Comparison of ENCODE assay signal across 8 mouse cellular contexts in genomic region chr17:26252539-26253251, GRCm38 (mm10). TPM values are rescaled to one million over a fixed set of nuclear protein-coding genes. Genes with fewer than 3 reads are reported as not detected.
DNase-seq lines count a peak whose midpoint lies in the region; ATAC-seq and TF ChIP-seq lines count a peak whose summit lies in the region.

Gene Luc7l, plus strand, starts transcription at chr17:26252896.

- peak within 1 kb of the TSS; percentile 94 for H3K4me2 ChIP-seq in CH12.LX (ENCODE audit: insufficient read depth, low read depth, poor library complexity, severe bottlenecking)
- H3K4me2 ChIP-seq in forebrain, embryonic 12.5 days: peak within 1 kb of the TSS; percentile 77
- peak within 1 kb of the TSS; percentile 94 for H3K4me2 ChIP-seq in heart, postnatal 0 days (ENCODE audit: low read depth, low read length)
- H3K4me2 ChIP-seq in liver, embryonic 16.5 days (ENCODE audit: low read depth, low read length): peak within 1 kb of the TSS; percentile 63
- H3K4me2 ChIP-seq in neural tube, embryonic 13.5 days: peak within 1 kb of the TSS; percentile 91

- peak within 1 kb of the TSS; percentile 88 to 94 (median 89) for H3K4me3 ChIP-seq in CH12.LX (replicated peaks in 1 of 3; ENCODE audit: low read depth in 2 of 3, low read length in 2 of 3, poor library complexity in 1 of 3)
- peak within 1 kb of the TSS; percentile 97 for H3K4me3 ChIP-seq in forebrain, embryonic 12.5 days (replicated peaks)
- peak within 1 kb of the TSS; percentile 96 for H3K4me3 ChIP-seq in heart, postnatal 0 days (ENCODE audit: low read depth, low read length)
- peak within 1 kb of the TSS; percentile 95 for H3K4me3 ChIP-seq in liver, embryonic 16.5 days (ENCODE audit: low read depth, low read length)
- H3K4me3 ChIP-seq in neural tube, embryonic 13.5 days: peak within 1 kb of the TSS; percentile 98
- H3K4me3 ChIP-seq in testis, adult 2 months (ENCODE audit: control insufficient read depth, low read depth, low read length): peak within 1 kb of the TSS; percentile 97

- ATAC-seq in forebrain, embryonic 12.5 days (ENCODE audit: low FRiP score): peak; percentile 95
- peak; percentile 96 for ATAC-seq in heart, postnatal 0 days (ENCODE audit: insufficient read depth, low read depth)
- peak; percentile 96 for ATAC-seq in liver, embryonic 16.5 days (ENCODE audit: low read depth)
- ATAC-seq in neural tube, embryonic 13.5 days (ENCODE audit: low read depth): peak; percentile 96

- H3K27me3 ChIP-seq in CH12.LX (replicated peaks): peaks cover 4% of the 10 kb centered on the region
- H3K27me3 ChIP-seq in forebrain, embryonic 12.5 days: no peaks in the 10 kb centered on the region
- H3K27me3 ChIP-seq in heart, postnatal 0 days (ENCODE audit: control insufficient read depth, insufficient read depth, low read length): no peaks in the 10 kb centered on the region
- H3K27me3 ChIP-seq in liver, embryonic 16.5 days (ENCODE audit: control insufficient read depth, insufficient read depth, low read depth, low read length): no peaks in the 10 kb centered on the region
- peaks cover 6% of the 10 kb centered on the region; the same call in 1 of the 2 replicates for H3K27me3 ChIP-seq in neural tube, embryonic 13.5 days
- no peaks in the 10 kb centered on the region for H3K27me3 ChIP-seq in testis, adult 2 months (ENCODE audit: control insufficient read depth, insufficient read depth, low read length)

- TF ChIP-seq CTCF in CH12.LX (conservative IDR thresholded peaks at IDR 0.05 in 1 of 2, IDR thresholded peaks at IDR 0.05 in 1 of 2; ENCODE audit: low read depth in 2 of 2, low read length in 2 of 2): no peak
- no peak for TF ChIP-seq CTCF in heart, postnatal 0 days (IDR thresholded peaks at IDR 0.05; ENCODE audit: low read depth)
- TF ChIP-seq CTCF in testis, adult 2 months (IDR thresholded peaks at IDR 0.05; ENCODE audit: control insufficient read depth, insufficient read depth, insufficient replicate concordance, low read depth, low read length): no peak

- peak; percentile 99 for TF ChIP-seq POLR2A in CH12.LX (IDR thresholded peaks at IDR 0.05; ENCODE audit: low read depth, low read length)
- TF ChIP-seq POLR2A in testis, adult 2 months (IDR thresholded peaks at IDR 0.05; ENCODE audit: control insufficient read depth, low read depth, low read length): peak; percentile 99

- DNase-seq in CH12.LX (ENCODE audit: extremely low read depth): peak; percentile 89
- peak; percentile 96 for DNase-seq in c-Kit-positive CD71-positive TER-119-negative erythroid progenitor cells, embryonic 14.5 days (ENCODE audit: low read depth)
- peak; percentile 95 for DNase-seq in heart, postnatal 0 days (ENCODE audit: low spot score)
- peak; percentile 96 to 97 for DNase-seq in kidney, postnatal 4 days

- dilution Hi-C loops in CH12.LX (cut with MboI; ENCODE audit: extremely low pct_ligation_motif_present, extremely low pct_unique_long_range_greater_than_20kb, low sequenced_read_pairs): no loop called here

- WGBS in forebrain, embryonic 12.5 days: under 1% methylated on average over 43 of the region's 43 CpGs
- WGBS in heart, postnatal 0 days: under 1% methylated on average over 43 of the region's 43 CpGs
- WGBS in liver, embryonic 16.5 days (ENCODE audit: insufficient replicate concordance): under 1% methylated on average over 43 of the region's 43 CpGs
- WGBS in neural tube, embryonic 13.5 days: under 1% methylated on average over 42 of the region's 43 CpGs

- peak within 1 kb of the TSS; percentile 75 for H3K27ac ChIP-seq in CH12.LX (ENCODE audit: insufficient read depth, low read depth)
- H3K27ac ChIP-seq in forebrain, embryonic 12.5 days: peak within 1 kb of the TSS; percentile 98
- peak within 1 kb of the TSS; percentile 99 for H3K27ac ChIP-seq in heart, postnatal 0 days (ENCODE audit: low read depth)
- peak within 1 kb of the TSS; percentile 97 for H3K27ac ChIP-seq in liver, embryonic 16.5 days (ENCODE audit: low read length)
- peak within 1 kb of the TSS; percentile 98 for H3K27ac ChIP-seq in neural tube, embryonic 13.5 days (replicated peaks)
- peak within 1 kb of the TSS; percentile 98 for H3K27ac ChIP-seq in testis, adult 2 months (ENCODE audit: control insufficient read depth, insufficient read depth, low read depth, low read length)

- TF ChIP-seq RAD21 in CH12.LX (IDR thresholded peaks at IDR 0.05; ENCODE audit: low read depth, low read length): no peak

- no peak for TF ChIP-seq EP300 in CH12.LX (IDR thresholded peaks at IDR 0.05; ENCODE audit: low read length)
- TF ChIP-seq EP300 in heart, postnatal 0 days (IDR thresholded peaks at IDR 0.05; ENCODE audit: low read depth): peak; percentile 55; the same call in 1 of the 2 replicates

- peak within 1 kb of the TSS; percentile 84 for H3K9ac ChIP-seq in CH12.LX (ENCODE audit: insufficient read depth, low read depth)
- peak within 1 kb of the TSS; percentile 95 for H3K9ac ChIP-seq in forebrain, embryonic 12.5 days
- H3K9ac ChIP-seq in heart, postnatal 0 days (replicated peaks; ENCODE audit: low read depth, low read length): peak within 1 kb of the TSS; percentile 98
- peak within 1 kb of the TSS; percentile 95 for H3K9ac ChIP-seq in liver, embryonic 16.5 days (ENCODE audit: low read depth, low read length)
- H3K9ac ChIP-seq in neural tube, embryonic 13.5 days: peak within 1 kb of the TSS; percentile 93

- peaks cover 10 to 24% of the 10 kb centered on the region in 2 experiments for H3K36me3 ChIP-seq in CH12.LX (replicated peaks in 1 of 2; ENCODE audit: control insufficient read depth in 1 of 2, insufficient read depth in 1 of 2, low read length in 1 of 2)
- H3K36me3 ChIP-seq in forebrain, embryonic 12.5 days (replicated peaks): peaks cover 19% of the 10 kb centered on the region
- peaks cover 20% of the 10 kb centered on the region for H3K36me3 ChIP-seq in heart, postnatal 0 days (replicated peaks; ENCODE audit: control insufficient read depth, insufficient read depth, low read length)
- peaks cover 7% of the 10 kb centered on the region; the same call in 1 of the 2 replicates for H3K36me3 ChIP-seq in liver, embryonic 16.5 days (ENCODE audit: control insufficient read depth, insufficient read depth)
- H3K36me3 ChIP-seq in neural tube, embryonic 13.5 days: peaks cover 19% of the 10 kb centered on the region
- H3K36me3 ChIP-seq in testis, adult 2 months (ENCODE audit: control insufficient read depth, insufficient read depth, low read length): no peaks in the 10 kb centered on the region

- no peaks in the 10 kb centered on the region for H3K9me3 ChIP-seq in CH12.LX (replicated peaks; ENCODE audit: low read length)
- H3K9me3 ChIP-seq in forebrain, embryonic 12.5 days: no peaks in the 10 kb centered on the region
- no peaks in the 10 kb centered on the region for H3K9me3 ChIP-seq in heart, postnatal 0 days (replicated peaks; ENCODE audit: control insufficient read depth, low read length)
- H3K9me3 ChIP-seq in liver, embryonic 16.5 days (replicated peaks; ENCODE audit: control insufficient read depth, low read length): no peaks in the 10 kb centered on the region
- no peaks in the 10 kb centered on the region for H3K9me3 ChIP-seq in neural tube, embryonic 13.5 days

- peaks cover 42% of the 10 kb centered on the region for H3K79me2 ChIP-seq in CH12.LX (replicated peaks; ENCODE audit: control insufficient read depth, extremely low read depth, insufficient read depth, poor library complexity, severe bottlenecking)

- H3K4me1 ChIP-seq in CH12.LX (ENCODE audit: control insufficient read depth in 1 of 2, insufficient read depth in 2 of 2): peaks cover 2 to 17% of the 10 kb centered on the region in 2 experiments; a peak in 3 of 4 replicates
- H3K4me1 ChIP-seq in forebrain, embryonic 12.5 days: peaks cover 10% of the 10 kb centered on the region
- H3K4me1 ChIP-seq in heart, postnatal 0 days (ENCODE audit: control insufficient read depth, insufficient read depth): peaks cover 12% of the 10 kb centered on the region
- peaks cover 12% of the 10 kb centered on the region for H3K4me1 ChIP-seq in liver, embryonic 16.5 days (ENCODE audit: control insufficient read depth, low read depth, low read length)
- H3K4me1 ChIP-seq in neural tube, embryonic 13.5 days (replicated peaks): peaks cover 18% of the 10 kb centered on the region
- no peaks in the 10 kb centered on the region for H3K4me1 ChIP-seq in testis, adult 2 months (ENCODE audit: control insufficient read depth, insufficient read depth, low read length)

- in situ Hi-C loops in CH12.LX (cut with MboI; ENCODE audit: low pct_ligation_motif_present, low pct_unique_long_range_greater_than_20kb, low sequenced_read_pairs): no loop called here

TF ChIP-seq in CH12.LX, 34 proteins besides CTCF, POLR2A, EP300 and RAD21 (continues in another document):
- TF ChIP-seq USF2 (conservative IDR thresholded peaks at IDR 0.05; ENCODE audit: low read depth, low read length) (no peak), UBTF (IDR thresholded peaks at IDR 0.05; ENCODE audit: low read depth, low read length) (0 out of 2 replicates have a peak, but pooled peaks have one; percentile 55), MXI1 (IDR thresholded peaks at IDR 0.05; ENCODE audit: low read depth, low read length) (no peak), ZMIZ1 (IDR thresholded peaks at IDR 0.05; ENCODE audit: low read depth, low read length) (peak; percentile 77; the same call in 1 of the 2 replicates), SMC3 (IDR thresholded peaks at IDR 0.05; ENCODE audit: low read depth, low read length) (no peak), USF1 (IDR thresholded peaks at IDR 0.05; ENCODE audit: low read depth, low read length) (no peak), JUN (IDR thresholded peaks at IDR 0.05; ENCODE audit: insufficient read depth, low read depth, low read length) (no peak), CHD1 (IDR thresholded peaks at IDR 0.05; ENCODE audit: low read depth, low read length) (no peak), POLR2AphosphoS2 (IDR thresholded peaks at IDR 0.05; ENCODE audit: low read depth, low read length) (peak; percentile 45; the same call in 1 of the 2 replicates), KAT2A (IDR thresholded peaks at IDR 0.05; ENCODE audit: insufficient replicate concordance, low read length) (peak; percentile 90; the same call in 1 of the 2 replicates), HCFC1 (IDR thresholded peaks at IDR 0.05; ENCODE audit: low read depth, low read length) (peak; percentile 93), MYC (IDR thresholded peaks at IDR 0.05; ENCODE audit: low read depth, low read length) (peak; percentile 46; the same call in 1 of the 2 replicates)

RNA-seq across cellular contexts. Expression of gene Luc7l, which starts in this region (rescaled TPM):
- total RNA-seq in CH12.LX (2012; rRNA removed) (46.1 and 63.0 TPM in 2 replicates), CH12.LX (2014; rRNA removed) (70.2 and 75.9 TPM in 2 replicates)
- polyA plus RNA-seq in CH12.LX (2012; ENCODE audit: insufficient read length, low read depth): 68.6 and 76.0 TPM in 2 replicates
- 148 and 151 TPM in 2 replicates for polyA plus RNA-seq in forebrain, embryonic 12.5 days (2016; fragmentation: Nextera tagmentation; extraction: Ambion mirVana)
- 36.7 and 41.5 TPM in 2 replicates for total RNA-seq in heart, postnatal 0 days (2014; rRNA removed; ENCODE audit: low replicate concordance)
- 34.4 and 36.1 TPM in 2 replicates for polyA plus RNA-seq in heart, postnatal 0 days (2015; fragmentation: Nextera tagmentation; extraction: Ambion mirVana)
- 25.4 and 26.8 TPM in 2 replicates for polyA plus RNA-seq in liver, embryonic 16.5 days (2015; fragmentation: Nextera tagmentation; extraction: Ambion mirVana)
- 113 and 116 TPM in 2 replicates for polyA plus RNA-seq in neural tube, embryonic 13.5 days (2015; fragmentation: Nextera tagmentation; extraction: Ambion mirVana)
- 15.0 and 16.3 TPM in 2 replicates for polyA plus RNA-seq in testis, adult 2 months (2012; rRNA removed)

Comparison
In these comparisons a context has a peak if more than half of its experiments do, and no peak if none do; other contexts are left out.
1. Peak in every context shown above with its lines: DNase-seq, ATAC-seq, H3K4me3 ChIP-seq and H3K27ac ChIP-seq.